Mouse (Mus musculus) hindbrain, embryonic 11.5 days (tissue): ENCODE measurements around the gene Chp1. TPM values are rescaled to one million over a fixed set of nuclear protein-coding genes. Genes with fewer than 3 reads are reported as not detected.

Source experiments
- ATAC-seq: fragments of 200-750 bp; cut with Nextera tagmentation; 2 replicates; pipeline ENCODE4 v1.8.0; 2017; ENCODE audit warnings: mild to moderate bottlenecking, moderate TSS enrichment, moderate library complexity; ENCODE audit not compliant: low FRiP score
- DNase-seq: peaks from one replicate; pipeline ENCODE4 v3.0.0-alpha.2; 2015; ENCODE audit warnings: low spot score
- H3K27ac ChIP-seq: fragments of 300-500 bp; sonication (generic); 2 replicates; pipeline ENCODE4 v1.5.1; 2014; ENCODE audit warnings: mild to moderate bottlenecking, low read depth, low read length
- H3K27me3 ChIP-seq: fragments of 300-500 bp; sonication (generic); 2 replicates; pipeline ENCODE4 v1.6.1; 2014; ENCODE audit warnings: mild to moderate bottlenecking, low read length, moderate library complexity, mixed read lengths; ENCODE audit not compliant: control insufficient read depth, insufficient read depth
- H3K36me3 ChIP-seq: fragments of 300-500 bp; sonication (generic); 2 replicates; pipeline ENCODE4 v1.6.1; 2014; ENCODE audit warnings: mild to moderate bottlenecking, low read length, moderate library complexity, mixed read lengths; ENCODE audit not compliant: control insufficient read depth, insufficient read depth
- H3K4me1 ChIP-seq: fragments of 300-500 bp; sonication (generic); replicated peaks from 2 replicates; pipeline ENCODE4 v1.6.1; 2014; ENCODE audit warnings: low read length, mixed read lengths; ENCODE audit not compliant: control insufficient read depth, insufficient read depth
- H3K4me2 ChIP-seq: fragments of 300-500 bp; sonication (generic); replicated peaks from 2 replicates; pipeline ENCODE4 v1.6.1; 2014; ENCODE audit warnings: mild to moderate bottlenecking, low read depth, low read length
- H3K4me3 ChIP-seq: fragments of 300-500 bp; sonication (generic); 2 replicates; pipeline ENCODE4 v1.5.1; 2014; ENCODE audit warnings: low read depth, low read length
- H3K9ac ChIP-seq: fragments of 300-500 bp; sonication (generic); 2 replicates; pipeline ENCODE4 v1.6.1; 2014; ENCODE audit warnings: low read depth, low read length
- H3K9me3 ChIP-seq: fragments of 300-500 bp; sonication (generic); 2 replicates; pipeline ENCODE4 v1.6.1; 2016; ENCODE audit warnings: low read length; ENCODE audit not compliant: control insufficient read depth
- WGBS: fragments of 180-500 bp; shearing (Covaris S2); extraction: QIAGEN DNeasy Blood & Tissue Kit; methylation state at CpG from one replicate; pipeline ENCODE4 v1.1.7; 2014; 5-methylcytosine and 5-hydroxymethylcytosine counted together
- polyA plus RNA-seq: library from polyadenylated mRNA; unstranded; fragments of >200 nt; fragmentation: Nextera tagmentation; extraction: Ambion mirVana; gene quantifications from 2 replicates; pipeline ENCODE4 v1.2.1, GENCODE M21; 2014

Gene Chp1
- polyA plus RNA-seq, 1 experiment from 2014 or later, result 62.3 TPM

DNA sequence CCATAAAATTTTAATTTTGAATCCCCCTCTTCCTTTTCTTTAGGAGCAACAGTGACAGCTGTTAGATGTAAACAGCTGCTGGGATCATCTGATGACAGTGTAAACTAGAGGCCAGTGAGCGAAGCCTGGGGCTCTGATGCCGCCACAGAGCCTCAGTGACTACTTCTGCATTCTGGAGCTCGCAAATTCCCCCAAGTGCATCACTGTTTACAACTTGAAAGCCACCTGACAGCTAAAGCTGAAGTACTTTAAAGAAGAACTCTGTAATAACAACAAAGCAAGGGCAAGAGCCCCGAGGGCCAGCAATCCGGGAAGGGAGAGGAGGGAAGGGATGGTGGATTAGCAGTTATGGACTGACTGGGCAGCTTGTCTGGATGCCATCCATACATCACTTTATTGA is 30.7 kb upstream of the Chp1 start:
- no peaks in the 10 kb centered on the region for H3K9me3 ChIP-seq
- no peak overlapping the region for H3K4me3 ChIP-seq
- 68% methylated on average over 5 of the region's 5 CpGs for WGBS
- no peaks in the 10 kb centered on the region for H3K4me1 ChIP-seq
- H3K4me2 ChIP-seq, result no peak overlapping the region
- no peaks in the 10 kb centered on the region for H3K27me3 ChIP-seq
- no peak for DNase-seq
- ATAC-seq, result no peak
- no peak overlapping the region for H3K9ac ChIP-seq
- H3K27ac ChIP-seq, result no peak overlapping the region
- no peaks in the 10 kb centered on the region for H3K36me3 ChIP-seq

- no peak for ATAC-seq
- no peak for DNase-seq
- no peak overlapping the region for H3K4me3 ChIP-seq
- no peaks in the 10 kb centered on the region for H3K27me3 ChIP-seq
- H3K9me3 ChIP-seq, result no peaks in the 10 kb centered on the region
- H3K4me2 ChIP-seq, result no peak overlapping the region
- no peak overlapping the region for H3K27ac ChIP-seq
- H3K9ac ChIP-seq, result no peak overlapping the region
- H3K36me3 ChIP-seq, result no peaks in the 10 kb centered on the region
- no peaks in the 10 kb centered on the region for H3K4me1 ChIP-seq
- 77% methylated on average over 7 of the region's 7 CpGs for WGBS
Observed at GRCm38 (mm10) chr2:119520550-119520949, 26.9 kb upstream of the Chp1 start.

- H3K27ac ChIP-seq, result no peak overlapping the region
- WGBS, result 85% methylated on average over 4 of the region's 4 CpGs
- ATAC-seq, result no peak
Observed at GRCm38 (mm10) chr2:119523836-119524235, 23.7 kb upstream of the Chp1 start.

GRCm38 (mm10) chr2:119525422-119525821 is 22.1 kb upstream of the Chp1 start:
- no peaks in the 10 kb centered on the region for H3K9me3 ChIP-seq
- DNase-seq, result no peak
- no peak overlapping the region for H3K4me3 ChIP-seq
- no peaks in the 10 kb centered on the region for H3K27me3 ChIP-seq
- H3K27ac ChIP-seq, result no peak overlapping the region
- WGBS, result 53% methylated on average over 4 of the region's 4 CpGs
- no peaks in the 10 kb centered on the region for H3K36me3 ChIP-seq
- H3K4me1 ChIP-seq, result no peaks in the 10 kb centered on the region
- no peak overlapping the region for H3K9ac ChIP-seq
- ATAC-seq, result no peak
- no peak overlapping the region for H3K4me2 ChIP-seq

More at GRCm38 (mm10) chr2:119523836-119524235, 23.7 kb upstream of the Chp1 start:
- no peak for DNase-seq
- no peak overlapping the region for H3K4me2 ChIP-seq
- no peaks in the 10 kb centered on the region for H3K27me3 ChIP-seq
- no peak overlapping the region for H3K4me3 ChIP-seq
- H3K9ac ChIP-seq, result no peak overlapping the region
- no peaks in the 10 kb centered on the region for H3K4me1 ChIP-seq
- no peaks in the 10 kb centered on the region for H3K36me3 ChIP-seq
- H3K9me3 ChIP-seq, result no peaks in the 10 kb centered on the region

- Histone ChIP-seq H3K36me3 (no peaks in the 10 kb centered on the region), H3K4me2 (no peak overlapping the region), H3K9me3 (no peaks in the 10 kb centered on the region), H3K9ac (no peak overlapping the region), H3K4me1 (no peaks in the 10 kb centered on the region), H3K4me3 (no peak overlapping the region), H3K27me3 (no peaks in the 10 kb centered on the region), H3K27ac (no peak overlapping the region)
- no peak for DNase-seq
- ATAC-seq, result no peak
- 83% methylated on average over 9 of the region's 9 CpGs for WGBS
Observed at GRCm38 (mm10) chr2:119538802-119539201, 8.7 kb upstream of the Chp1 start.

GRCm38 (mm10) chr2:119542106-119542505 is 5.4 kb upstream of the Chp1 start:
- H3K9me3 ChIP-seq, result no peaks in the 10 kb centered on the region
- DNase-seq, result peak; percentile 55

DNA sequence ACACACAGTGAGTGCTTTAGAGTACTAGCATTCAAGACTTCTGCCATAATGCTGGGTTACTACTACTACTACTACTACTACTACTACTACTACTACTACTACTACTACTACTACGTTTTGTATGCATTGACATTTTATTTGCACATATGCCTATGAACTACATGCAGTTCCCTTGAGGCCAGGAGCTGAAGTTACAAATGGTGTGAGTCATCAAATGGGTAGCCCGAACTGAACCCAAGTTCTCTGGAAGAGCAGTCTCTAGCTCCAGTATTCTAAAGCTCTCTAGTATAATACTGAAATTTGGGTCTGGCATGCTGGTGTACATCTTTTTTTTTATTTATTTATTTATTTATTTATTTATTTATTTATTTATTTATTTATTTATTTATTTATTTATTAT is 3.8 kb upstream of the Chp1 start:
- no peak overlapping the region for H3K27ac ChIP-seq
- no peak overlapping the region for H3K4me2 ChIP-seq
- no peaks in the 10 kb centered on the region for H3K36me3 ChIP-seq
- WGBS, result 69% methylated on average over 2 of the region's 2 CpGs
- H3K4me1 ChIP-seq, result no peaks in the 10 kb centered on the region
- no peak for ATAC-seq
- no peaks in the 10 kb centered on the region for H3K9me3 ChIP-seq
- DNase-seq, result no peak
- H3K4me3 ChIP-seq, result no peak overlapping the region
- no peak overlapping the region for H3K9ac ChIP-seq
- no peaks in the 10 kb centered on the region for H3K27me3 ChIP-seq

More at GRCm38 (mm10) chr2:119542106-119542505, 5.4 kb upstream of the Chp1 start:
- Histone ChIP-seq H3K4me1 (no peaks in the 10 kb centered on the region), H3K4me2 (no peak overlapping the region), H3K27me3 (no peaks in the 10 kb centered on the region), H3K9ac (no peak overlapping the region), H3K36me3 (no peaks in the 10 kb centered on the region), H3K27ac (no peak overlapping the region), H3K4me3 (no peak overlapping the region)
- WGBS, result 26% methylated on average over 1 of the region's 1 CpGs
- no peak for ATAC-seq

- H3K36me3 ChIP-seq, result no peaks in the 10 kb centered on the region
- DNase-seq, result peak; percentile 90
- H3K27ac ChIP-seq, result 0 out of 2 replicates have a peak overlapping the region, but pooled peaks have one; percentile 44
- H3K27me3 ChIP-seq, result no peaks in the 10 kb centered on the region
- H3K9ac ChIP-seq, result peak overlapping the region; percentile 51; the same call in 1 of the 2 replicates
- peak overlapping the region; percentile 70 for H3K4me3 ChIP-seq
- H3K4me1 ChIP-seq, result no peaks in the 10 kb centered on the region
- no peaks in the 10 kb centered on the region for H3K9me3 ChIP-seq
- peak overlapping the region; percentile 48 for H3K4me2 ChIP-seq
- 1% methylated on average over 30 of the region's 30 CpGs for WGBS
- ATAC-seq, result peak; percentile 79
Observed at GRCm38 (mm10) chr2:119546848-119547521, 512 bp upstream of the Chp1 start.

- no peak for DNase-seq
- 24% methylated on average over 3 of the region's 3 CpGs for WGBS
- Histone ChIP-seq H3K4me2 (peak overlapping the region; percentile 63), H3K27me3 (no peaks in the 10 kb centered on the region), H3K4me3 (peak overlapping the region; percentile 70), H3K36me3 (no peaks in the 10 kb centered on the region), H3K27ac (0 out of 2 replicates have a peak overlapping the region, but pooled peaks have one; percentile 83), H3K9me3 (no peaks in the 10 kb centered on the region), H3K4me1 (no peaks in the 10 kb centered on the region), H3K9ac (peak overlapping the region; percentile 90)
- ATAC-seq, result no peak
Observed at GRCm38 (mm10) chr2:119548371-119548660, 819 bp downstream of the Chp1 start.
